Mouse (Mus musculus): ENCODE measurements around the gene Tmem216. TPM values are rescaled to one million over a fixed set of nuclear protein-coding genes. Genes with fewer than 3 reads are reported as not detected.
"Not testable (repeated sequence)": the region's sequence is repeated elsewhere in the genome, so short reads cannot be mapped to it uniquely, and the experiment has no call there.

Tmem216 gene
- polyA plus RNA-seq, 1 experiment from 2014 or later: 68.6 TPM

GRCm38 (mm10) chr19:10560108-10560507 lies 4.1 kb upstream of the Tmem216 start:
- H3K36me3 ChIP-seq (replicated peaks): no peaks in the 10 kb centered on the region
- H3K27ac ChIP-seq (replicated peaks): no peak overlapping the region
- 41% methylated on average over 5 of the region's 5 CpGs for WGBS
- no peaks in the 10 kb centered on the region for H3K9me3 ChIP-seq
- H3K4me1 ChIP-seq: peaks cover 21% of the 10 kb centered on the region
- no peaks in the 10 kb centered on the region for H3K27me3 ChIP-seq (replicated peaks; ENCODE audit: low read depth, poor library complexity, severe bottlenecking)
- DNase-seq (ENCODE audit: low spot score): no peak
- no peak overlapping the region for H3K4me3 ChIP-seq

GRCm38 (mm10) chr19:10557837-10558375 lies 1.9 kb upstream of the Tmem216 start:
- H3K9me3 ChIP-seq; H3K36me3 ChIP-seq (replicated peaks); H3K4me3 ChIP-seq; H3K27ac ChIP-seq (replicated peaks); H3K27me3 ChIP-seq (replicated peaks; ENCODE audit: low read depth, poor library complexity, severe bottlenecking); DNase-seq (ENCODE audit: low spot score): not testable (repeated sequence)
- WGBS: 77% methylated on average over 4 of the region's 4 CpGs
- H3K4me1 ChIP-seq: peaks cover 28% of the 10 kb centered on the region

GRCm38 (mm10) chr19:10557430-10557829 lies 1.4 kb upstream of the Tmem216 start:
- 75% methylated on average over 2 of the region's 2 CpGs for WGBS

GRCm38 (mm10) chr19:10557001-10557400 lies 963 bp upstream of the Tmem216 start:
- H3K4me3 ChIP-seq: no peak overlapping the region
- H3K36me3 ChIP-seq (replicated peaks): peaks cover 14% of the 10 kb centered on the region
- H3K9me3 ChIP-seq: no peaks in the 10 kb centered on the region
- no peaks in the 10 kb centered on the region for H3K27me3 ChIP-seq (replicated peaks; ENCODE audit: low read depth, poor library complexity, severe bottlenecking)
- no peak overlapping the region for H3K27ac ChIP-seq (replicated peaks)
- no peak for DNase-seq (ENCODE audit: low spot score)
- H3K4me1 ChIP-seq: peaks cover 22% of the 10 kb centered on the region
- WGBS: 67% methylated on average over 2 of the region's 2 CpGs

More at GRCm38 (mm10) chr19:10557430-10557829, 1.4 kb upstream of the Tmem216 start:
- Histone ChIP-seq H3K27me3 (replicated peaks; ENCODE audit: low read depth, poor library complexity, severe bottlenecking) (no peaks in the 10 kb centered on the region), H3K9me3 (no peaks in the 10 kb centered on the region), H3K4me3 (no peak overlapping the region), H3K36me3 (replicated peaks) (peaks cover 10% of the 10 kb centered on the region; the same call in 1 of the 2 replicates), H3K27ac (replicated peaks) (no peak overlapping the region), H3K4me1 (peaks cover 26% of the 10 kb centered on the region)
- DNase-seq (ENCODE audit: low spot score): no peak

- Histone ChIP-seq H3K27me3 (replicated peaks; ENCODE audit: low read depth, poor library complexity, severe bottlenecking) (no peaks in the 10 kb centered on the region), H3K36me3 (replicated peaks) (peaks cover 99% of the 10 kb centered on the region), H3K4me3 (no peak overlapping the region), H3K4me1 (no peaks in the 10 kb centered on the region), H3K27ac (replicated peaks) (no peak overlapping the region), H3K9me3 (no peaks in the 10 kb centered on the region)
- DNase-seq (ENCODE audit: low spot score): no peak
- 90% methylated on average over 5 of the region's 5 CpGs for WGBS
These were observed 16.6 kb downstream of the Tmem216 start for GRCm38 (mm10) chr19:10539454-10539853.

- H3K36me3 ChIP-seq (replicated peaks): peaks cover 81% of the 10 kb centered on the region
- H3K4me3 ChIP-seq: no peak overlapping the region
- no peak for DNase-seq (ENCODE audit: low spot score)
- no peak overlapping the region for H3K27ac ChIP-seq (replicated peaks)
- H3K9me3 ChIP-seq: no peaks in the 10 kb centered on the region
- WGBS: 100% methylated on average over 1 of the region's 1 CpGs
- H3K4me1 ChIP-seq: peaks cover 15% of the 10 kb centered on the region
- no peaks in the 10 kb centered on the region for H3K27me3 ChIP-seq (replicated peaks; ENCODE audit: low read depth, poor library complexity, severe bottlenecking)
These were observed 26.0 kb downstream of the Tmem216 start for GRCm38 (mm10) chr19:10530082-10530481.

GRCm38 (mm10) chr19:10525910-10526309 lies 30.1 kb downstream of the Tmem216 start, which contains the start of gene Sdhaf2:
Sdhaf2 (minus strand) TSS chr19:10526142.
- DNase-seq (ENCODE audit: low spot score): peak; percentile 56
- under 1% methylated on average over 11 of the region's 11 CpGs for WGBS

GRCm38 (mm10) chr19:10525106-10525901 lies 30.7 kb downstream of the Tmem216 start, which contains the start of gene Cpsf7:
Cpsf7 (plus strand) TSS chr19:10525266.
- under 1% methylated on average over 92 of the region's 93 CpGs for WGBS
- Histone ChIP-seq H3K9me3 (no peaks in the 10 kb centered on the region), H3K27ac (replicated peaks) (peak within 1 kb of the TSS; percentile 100), H3K4me1 (peaks cover 30% of the 10 kb centered on the region), H3K4me3 (peak within 1 kb of the TSS; percentile 97), H3K36me3 (replicated peaks) (peaks cover 42% of the 10 kb centered on the region), H3K27me3 (replicated peaks; ENCODE audit: low read depth, poor library complexity, severe bottlenecking) (no peaks in the 10 kb centered on the region)
- peak; percentile 96 for DNase-seq (ENCODE audit: low spot score)

More at GRCm38 (mm10) chr19:10525910-10526309, 30.1 kb downstream of the Tmem216 start, which contains the start of gene Sdhaf2:
- Histone ChIP-seq H3K36me3 (replicated peaks) (peaks cover 48% of the 10 kb centered on the region), H3K4me3 (peak within 1 kb of the TSS; percentile 97), H3K27ac (replicated peaks) (peak within 1 kb of the TSS; percentile 100), H3K27me3 (replicated peaks; ENCODE audit: low read depth, poor library complexity, severe bottlenecking) (no peaks in the 10 kb centered on the region), H3K4me1 (peaks cover 30% of the 10 kb centered on the region), H3K9me3 (no peaks in the 10 kb centered on the region)

- H3K27ac ChIP-seq (replicated peaks): peak overlapping the region; percentile 100
- DNase-seq (ENCODE audit: low spot score): no peak
- WGBS: under 1% methylated on average over 19 of the region's 19 CpGs
- H3K36me3 ChIP-seq (replicated peaks): peaks cover 36% of the 10 kb centered on the region
- H3K27me3 ChIP-seq (replicated peaks; ENCODE audit: low read depth, poor library complexity, severe bottlenecking): no peaks in the 10 kb centered on the region
- H3K4me1 ChIP-seq: peaks cover 30% of the 10 kb centered on the region
- no peaks in the 10 kb centered on the region for H3K9me3 ChIP-seq
- H3K4me3 ChIP-seq: peak overlapping the region; percentile 97
These were observed 31.3 kb downstream of the Tmem216 start for GRCm38 (mm10) chr19:10524784-10525105.

GRCm38 (mm10) chr19:10523483-10524080 lies 32.5 kb downstream of the Tmem216 start:
- 84% methylated on average over 5 of the region's 5 CpGs for WGBS
- Histone ChIP-seq H3K36me3 (replicated peaks) (peaks cover 26% of the 10 kb centered on the region), H3K4me1 (peaks cover 30% of the 10 kb centered on the region), H3K27me3 (replicated peaks; ENCODE audit: low read depth, poor library complexity, severe bottlenecking) (no peaks in the 10 kb centered on the region), H3K4me3 (peak overlapping the region; percentile 97), H3K27ac (replicated peaks) (no peak overlapping the region), H3K9me3 (no peaks in the 10 kb centered on the region)
- no peak for DNase-seq (ENCODE audit: low spot score)

GRCm38 (mm10) chr19:10521926-10522325 lies 34.1 kb downstream of the Tmem216 start:
- peaks cover 28% of the 10 kb centered on the region for H3K4me1 ChIP-seq
- peaks cover 21% of the 10 kb centered on the region for H3K36me3 ChIP-seq (replicated peaks)
- no peaks in the 10 kb centered on the region for H3K9me3 ChIP-seq
- DNase-seq (ENCODE audit: low spot score): no peak
- WGBS: 79% methylated on average over 1 of the region's 1 CpGs
- no peak overlapping the region for H3K4me3 ChIP-seq
- no peaks in the 10 kb centered on the region for H3K27me3 ChIP-seq (replicated peaks; ENCODE audit: low read depth, poor library complexity, severe bottlenecking)
- no peak overlapping the region for H3K27ac ChIP-seq (replicated peaks)

GRCm38 (mm10) chr19:10520355-10520754 lies 35.7 kb downstream of the Tmem216 start:
- Histone ChIP-seq H3K36me3 (replicated peaks) (peaks cover 34% of the 10 kb centered on the region), H3K27me3 (replicated peaks; ENCODE audit: low read depth, poor library complexity, severe bottlenecking) (no peaks in the 10 kb centered on the region), H3K27ac (replicated peaks) (no peak overlapping the region), H3K9me3 (no peaks in the 10 kb centered on the region), H3K4me1 (peaks cover 19% of the 10 kb centered on the region), H3K4me3 (no peak overlapping the region)
- DNase-seq (ENCODE audit: low spot score): peak; percentile 22
- WGBS: 51% methylated on average over 1 of the region's 1 CpGs
